Mouse (Mus musculus): Measurements from ENCODE around the gene Fmnl2. TPM values are rescaled to one million over a fixed set of nuclear protein-coding genes. Genes with fewer than 3 reads are reported as not detected.
A peak's percentile ranks its signal among the peaks of the same experiment; 100 is the strongest.

Gene Fmnl2
- polyA plus RNA-seq, 1 experiment from 2014 or later = 11.7 TPM

GRCm38 (mm10) chr2:52925062-52925461, 67.4 kb downstream of the Fmnl2 start:
- Histone ChIP-seq H3K36me3 (no peaks in the 10 kb centered on the region), H3K4me2 (replicated peaks) (no peak overlapping the region), H3K27ac (replicated peaks) (no peak overlapping the region), H3K27me3 (no peaks in the 10 kb centered on the region), H3K9me3 (no peaks in the 10 kb centered on the region), H3K4me3 (no peak overlapping the region), H3K9ac (replicated peaks) (no peak overlapping the region), H3K4me1 (peaks cover 20% of the 10 kb centered on the region)
- 88% methylated on average over 3 of the region's 3 CpGs for whole genome bisulfite sequencing
- ATAC-seq (ENCODE audit: low FRiP score, low read depth) = no peak

GRCm38 (mm10) chr2:52927381-52927780, 69.7 kb downstream of the Fmnl2 start:
- H3K9me3 ChIP-seq = no peaks in the 10 kb centered on the region
- H3K27ac ChIP-seq (replicated peaks) = no peak overlapping the region
- H3K27me3 ChIP-seq = no peaks in the 10 kb centered on the region
- no peak overlapping the region for H3K4me2 ChIP-seq (replicated peaks)
- 56% methylated on average over 3 of the region's 3 CpGs for WGBS
- no peaks in the 10 kb centered on the region for H3K36me3 ChIP-seq
- no peak overlapping the region for H3K9ac ChIP-seq (replicated peaks)
- ATAC-seq (ENCODE audit: low FRiP score, low read depth) = no peak
- peaks cover 20% of the 10 kb centered on the region for H3K4me1 ChIP-seq
- no peak overlapping the region for H3K4me3 ChIP-seq

- Histone ChIP-seq H3K4me3 (no peak overlapping the region), H3K27me3 (no peaks in the 10 kb centered on the region), H3K9me3 (no peaks in the 10 kb centered on the region), H3K9ac (replicated peaks) (no peak overlapping the region), H3K4me1 (peaks cover 20% of the 10 kb centered on the region), H3K4me2 (replicated peaks) (no peak overlapping the region), H3K27ac (replicated peaks) (peak overlapping the region; percentile 10; the same call in 1 of the 2 replicates), H3K36me3 (no peaks in the 10 kb centered on the region)
- whole genome bisulfite sequencing = 36% methylated on average over 10 of the region's 10 CpGs
- peak; percentile 44; the same call in 1 of the 2 replicates for ATAC-seq (ENCODE audit: low FRiP score, low read depth)
Measured at GRCm38 (mm10) chr2:52927858-52928301, 70.2 kb downstream of the Fmnl2 start.

GRCm38 (mm10) chr2:52928401-52928800, 70.7 kb downstream of the Fmnl2 start:
- 0 out of 2 replicates have a peak, but pooled peaks have one; percentile 30 for ATAC-seq (ENCODE audit: low FRiP score, low read depth)
- Histone ChIP-seq H3K4me3 (no peak overlapping the region), H3K4me2 (replicated peaks) (no peak overlapping the region), H3K27ac (replicated peaks) (peak overlapping the region; percentile 10; the same call in 1 of the 2 replicates), H3K36me3 (no peaks in the 10 kb centered on the region), H3K9ac (replicated peaks) (no peak overlapping the region), H3K27me3 (no peaks in the 10 kb centered on the region), H3K4me1 (peaks cover 20% of the 10 kb centered on the region), H3K9me3 (no peaks in the 10 kb centered on the region)
- WGBS = 29% methylated on average over 3 of the region's 3 CpGs

- H3K27me3 ChIP-seq = no peaks in the 10 kb centered on the region
- 92% methylated on average over 5 of the region's 5 CpGs for WGBS
Measured at GRCm38 (mm10) chr2:52930106-52930868, 72.6 kb downstream of the Fmnl2 start.

GRCm38 (mm10) chr2:52931315-52931714, 73.7 kb downstream of the Fmnl2 start:
- Histone ChIP-seq H3K27me3 (no peaks in the 10 kb centered on the region), H3K36me3 (no peaks in the 10 kb centered on the region), H3K9ac (replicated peaks) (no peak overlapping the region), H3K27ac (replicated peaks) (no peak overlapping the region), H3K4me3 (no peak overlapping the region), H3K9me3 (no peaks in the 10 kb centered on the region), H3K4me1 (peaks cover 20% of the 10 kb centered on the region), H3K4me2 (replicated peaks) (no peak overlapping the region)
- 91% methylated on average over 2 of the region's 2 CpGs for WGBS
- no peak for ATAC-seq (ENCODE audit: low FRiP score, low read depth)

More at GRCm38 (mm10) chr2:52930106-52930868, 72.6 kb downstream of the Fmnl2 start:
- no peak for ATAC-seq (ENCODE audit: low FRiP score, low read depth)
- H3K36me3 ChIP-seq = no peaks in the 10 kb centered on the region
- H3K9me3 ChIP-seq = no peaks in the 10 kb centered on the region
- H3K27ac ChIP-seq (replicated peaks) = no peak overlapping the region
- peaks cover 20% of the 10 kb centered on the region for H3K4me1 ChIP-seq
- H3K9ac ChIP-seq (replicated peaks) = no peak overlapping the region
- H3K4me2 ChIP-seq (replicated peaks) = no peak overlapping the region
- H3K4me3 ChIP-seq = no peak overlapping the region

- 89% methylated on average over 6 of the region's 6 CpGs for WGBS
- Histone ChIP-seq H3K4me2 (replicated peaks) (no peak overlapping the region), H3K9ac (replicated peaks) (no peak overlapping the region), H3K27me3 (no peaks in the 10 kb centered on the region), H3K9me3 (no peaks in the 10 kb centered on the region), H3K4me1 (peaks cover 5% of the 10 kb centered on the region; the same call in 1 of the 2 replicates), H3K36me3 (no peaks in the 10 kb centered on the region), H3K4me3 (no peak overlapping the region), H3K27ac (replicated peaks) (no peak overlapping the region)
- ATAC-seq (ENCODE audit: low FRiP score, low read depth) = no peak
Measured at GRCm38 (mm10) chr2:52935906-52936305, 78.2 kb downstream of the Fmnl2 start.

GRCm38 (mm10) chr2:52938351-52939074, 80.9 kb downstream of the Fmnl2 start:
- Histone ChIP-seq H3K4me1 (peaks cover 5% of the 10 kb centered on the region; the same call in 1 of the 2 replicates), H3K27ac (replicated peaks) (no peak overlapping the region), H3K9ac (replicated peaks) (no peak overlapping the region), H3K27me3 (no peaks in the 10 kb centered on the region), H3K4me3 (no peak overlapping the region), H3K36me3 (no peaks in the 10 kb centered on the region), H3K9me3 (no peaks in the 10 kb centered on the region), H3K4me2 (replicated peaks) (no peak overlapping the region)
- 54% methylated on average over 6 of the region's 6 CpGs for WGBS
- no peak for ATAC-seq (ENCODE audit: low FRiP score, low read depth)

- H3K27ac ChIP-seq (replicated peaks) = no peak overlapping the region
- H3K9ac ChIP-seq (replicated peaks) = no peak overlapping the region
- H3K27me3 ChIP-seq = no peaks in the 10 kb centered on the region
- no peaks in the 10 kb centered on the region for H3K9me3 ChIP-seq
- H3K4me1 ChIP-seq = peaks cover 28% of the 10 kb centered on the region
- H3K4me3 ChIP-seq = no peak overlapping the region
- WGBS = 74% methylated on average over 9 of the region's 9 CpGs
- H3K4me2 ChIP-seq (replicated peaks) = no peak overlapping the region
- ATAC-seq (ENCODE audit: low FRiP score, low read depth) = no peak
- no peaks in the 10 kb centered on the region for H3K36me3 ChIP-seq
Measured at GRCm38 (mm10) chr2:52943644-52944423, 86.2 kb downstream of the Fmnl2 start.

GRCm38 (mm10) chr2:52944594-52944993, 86.9 kb downstream of the Fmnl2 start:
- H3K4me3 ChIP-seq = no peak overlapping the region
- no peak overlapping the region for H3K4me2 ChIP-seq (replicated peaks)
- 0 out of 2 replicates have a peak overlapping the region, but pooled peaks have one; percentile 25 for H3K27ac ChIP-seq (replicated peaks)
- no peaks in the 10 kb centered on the region for H3K9me3 ChIP-seq
- H3K4me1 ChIP-seq = peaks cover 28% of the 10 kb centered on the region
- no peak for ATAC-seq (ENCODE audit: low FRiP score, low read depth)
- H3K27me3 ChIP-seq = no peaks in the 10 kb centered on the region
- no peaks in the 10 kb centered on the region for H3K36me3 ChIP-seq
- 88% methylated on average over 5 of the region's 5 CpGs for WGBS
- H3K9ac ChIP-seq (replicated peaks) = no peak overlapping the region

GRCm38 (mm10) chr2:52946074-52946473, 88.4 kb downstream of the Fmnl2 start:
- 0 out of 2 replicates have a peak overlapping the region, but pooled peaks have one; percentile 7 for H3K4me2 ChIP-seq (replicated peaks)
- H3K9ac ChIP-seq (replicated peaks) = no peak overlapping the region

More at GRCm38 (mm10) chr2:52946074-52946473, 88.4 kb downstream of the Fmnl2 start:
- H3K9me3 ChIP-seq = no peaks in the 10 kb centered on the region
- H3K27me3 ChIP-seq = no peaks in the 10 kb centered on the region
- H3K4me3 ChIP-seq = no peak overlapping the region
- H3K36me3 ChIP-seq = no peaks in the 10 kb centered on the region
- 31% methylated on average over 2 of the region's 2 CpGs for WGBS
- H3K27ac ChIP-seq (replicated peaks) = peak overlapping the region; percentile 80
- peaks cover 28% of the 10 kb centered on the region for H3K4me1 ChIP-seq
- no peak for ATAC-seq (ENCODE audit: low FRiP score, low read depth)

All from midbrain, embryonic 12.5 days (tissue).